Mouse (Mus musculus): ENCODE data around the gene Cd79a.

- TF ChIP-seq POLR2A (IDR thresholded peaks at IDR 0.05; ENCODE audit: low read depth, low read length) = no peak
- TF ChIP-seq CTCF (conservative IDR thresholded peaks at IDR 0.05; ENCODE audit: insufficient read depth, insufficient read length, low read depth, low read length) = no peak
Measured at GRCm38 (mm10) chr7:24882416-24883199, 14.6 kb upstream of the Cd79a start.

All from kidney, adult 2 months (tissue).